ENCODE assay signal across 20 mouse cellular contexts in genomic region chr19:40726614-40727013, GRCm38 (mm10). TPM values are rescaled to one million over a fixed set of nuclear protein-coding genes. Genes with fewer than 3 reads are reported as not detected.
DNase-seq lines count a peak whose midpoint lies in the region; ATAC-seq and TF ChIP-seq lines count a peak whose summit lies in the region.
"Had no signal": no experiment of that assay in that cellular context is flagged by ENCODE, and none has a peak within 500 bp of the region (broad histone marks: within the 10 kb centered on the region; RNA-seq: fewer than 3 reads in every experiment).

No protein-coding gene starts in this region.

- intact Hi-C loops in gastrocnemius, adult 2 months (cut with DNase I) = no loop called here

- no peak for DNase-seq in gastrocnemius, adult 2 months
- DNase-seq in gastrocnemius, postnatal 25 days = no peak
- DNase-seq in retina, embryonic 14.5 days (ENCODE audit: low spot score) = peak; percentile 22
- DNase-seq in retina, postnatal 1 day = no peak
- DNase-seq: adrenal gland, postnatal 14 days; cerebellum, adult 11-12 months; cerebellum, adult 9-10 months; cerebellum, postnatal 25 days had no signal

- H3K9me3 ChIP-seq in intestine, embryonic 16.5 days (ENCODE audit: control insufficient read depth, low read length) = no peaks in the 10 kb centered on the region
- H3K9me3 ChIP-seq in intestine, postnatal 0 days (ENCODE audit: control insufficient read depth) = no peaks in the 10 kb centered on the region
- H3K9me3 ChIP-seq: forebrain, embryonic 15.5 days; hindbrain, embryonic 10.5 days; intestine, embryonic 15.5 days had no signal

- H3K27me3 ChIP-seq in intestine, embryonic 16.5 days (replicated peaks; ENCODE audit: control insufficient read depth, insufficient read depth, low read length) = no peaks in the 10 kb centered on the region
- H3K27me3 ChIP-seq in intestine, postnatal 0 days (replicated peaks; ENCODE audit: control insufficient read depth, insufficient read depth, low read length) = no peaks in the 10 kb centered on the region
- H3K27me3 ChIP-seq: CH12.LX; forebrain, embryonic 15.5 days; intestine, embryonic 15.5 days had no signal

- WGBS in intestine, embryonic 16.5 days = 58% methylated on average over 2 of the region's 2 CpGs
- whole genome bisulfite sequencing in intestine, postnatal 0 days = 37% methylated on average over 2 of the region's 2 CpGs

- H3K36me3 ChIP-seq in intestine, embryonic 16.5 days (ENCODE audit: control insufficient read depth, insufficient read depth, low read length) = no peaks in the 10 kb centered on the region
- H3K36me3 ChIP-seq in intestine, postnatal 0 days (ENCODE audit: control insufficient read depth, insufficient read depth) = no peaks in the 10 kb centered on the region
- H3K36me3 ChIP-seq: forebrain, embryonic 15.5 days; hindbrain, embryonic 10.5 days; intestine, embryonic 15.5 days had no signal

- H3K4me1 ChIP-seq in intestine, embryonic 16.5 days (ENCODE audit: control insufficient read depth, insufficient read depth, low read length) = 0 out of 2 replicates have a peak, but pooled peaks cover 2% of the 10 kb centered on the region
- no peaks in the 10 kb centered on the region for H3K4me1 ChIP-seq in intestine, postnatal 0 days (replicated peaks; ENCODE audit: control insufficient read depth, insufficient read depth, low read length)
- H3K4me1 ChIP-seq: hindbrain, embryonic 10.5 days; intestine, embryonic 15.5 days had no signal

- H3K9ac ChIP-seq in intestine, embryonic 16.5 days (ENCODE audit: low read depth, low read length) = no peak overlapping the region
- no peak overlapping the region for H3K9ac ChIP-seq in intestine, postnatal 0 days (ENCODE audit: low read depth, low read length)
- H3K9ac ChIP-seq: forebrain, embryonic 15.5 days; hindbrain, embryonic 14.5 days; intestine, embryonic 15.5 days had no signal

- no peak for TF ChIP-seq CTCF in gastrocnemius, adult 2 months (IDR thresholded peaks at IDR 0.05)
- no peak for TF ChIP-seq CTCF in intestine, postnatal 0 days (IDR thresholded peaks at IDR 0.05; ENCODE audit: low read depth)

- H3K27ac ChIP-seq in gastrocnemius, adult 2 months = peak overlapping the region; percentile 46; the same call in 1 of the 2 replicates
- no peak overlapping the region for H3K27ac ChIP-seq in intestine, embryonic 16.5 days (ENCODE audit: low read length)
- H3K27ac ChIP-seq in intestine, postnatal 0 days (ENCODE audit: low read depth, low read length) = no peak overlapping the region
- H3K27ac ChIP-seq: forebrain, embryonic 15.5 days; hindbrain, embryonic 10.5 days; hindbrain, embryonic 14.5 days; intestine, embryonic 15.5 days had no signal

- ATAC-seq in intestine, embryonic 16.5 days = 0 out of 2 replicates have a peak, but pooled peaks have one; percentile 17
- ATAC-seq in intestine, postnatal 0 days = no peak
- ATAC-seq: activated CD4-positive, CD25-positive, alpha-beta regulatory T cell, adult 4 months; forebrain, embryonic 15.5 days; intestine, embryonic 15.5 days; Patski had no signal

- no peak overlapping the region for H3K4me2 ChIP-seq in intestine, embryonic 16.5 days (ENCODE audit: low read depth, low read length)
- no peak overlapping the region for H3K4me2 ChIP-seq in intestine, postnatal 0 days (replicated peaks; ENCODE audit: low read depth)
- H3K4me2 ChIP-seq: forebrain, embryonic 15.5 days; hindbrain, embryonic 14.5 days; intestine, embryonic 15.5 days had no signal

- no peak overlapping the region for H3K4me3 ChIP-seq in gastrocnemius, adult 2 months
- H3K4me3 ChIP-seq in intestine, embryonic 16.5 days (ENCODE audit: low read length) = no peak overlapping the region
- H3K4me3 ChIP-seq in intestine, postnatal 0 days (ENCODE audit: low read depth, low read length) = no peak overlapping the region
- H3K4me3 ChIP-seq: forebrain, embryonic 15.5 days; heart, adult 2 months; hindbrain, embryonic 10.5 days; intestine, embryonic 15.5 days had no signal

RNA-seq across cellular contexts. Expression of gene Cc2d2b, which starts 21.9 kb away (rescaled TPM):
- total RNA-seq in gastrocnemius, adult 2 months (2021) = not detected
- not detected for total RNA-seq in gastrocnemius, postnatal 25 days (2021)
- polyA plus RNA-seq in intestine, embryonic 16.5 days (2015; fragmentation: Nextera tagmentation; extraction: Ambion mirVana) = not detected in 2 replicates
- 0.14 TPM in 1 of 2 replicates, not detected in the other for polyA plus RNA-seq in intestine, postnatal 0 days (2015; fragmentation: Nextera tagmentation; extraction: Ambion mirVana)
- total RNA-seq: CH12.LX; gastrocnemius, postnatal 4 days; heart, adult 2 months; heart, postnatal 14 days had no signal
- polyA plus RNA-seq: heart, adult 2 months; intestine, embryonic 15.5 days; Patski had no signal
